Mouse (Mus musculus): ENCODE data around the gene 4930519G04Rik. TPM values are rescaled to one million over a fixed set of nuclear protein-coding genes. Genes with fewer than 3 reads are reported as not detected.
"Not testable (repeated sequence)": the region's sequence is repeated elsewhere in the genome, so short reads cannot be mapped to it uniquely, and the experiment has no call there.

4930519G04Rik gene
- polyA plus RNA-seq (2015; fragmentation: Nextera tagmentation; extraction: Ambion mirVana) = not detected in 2 replicates

DNA sequence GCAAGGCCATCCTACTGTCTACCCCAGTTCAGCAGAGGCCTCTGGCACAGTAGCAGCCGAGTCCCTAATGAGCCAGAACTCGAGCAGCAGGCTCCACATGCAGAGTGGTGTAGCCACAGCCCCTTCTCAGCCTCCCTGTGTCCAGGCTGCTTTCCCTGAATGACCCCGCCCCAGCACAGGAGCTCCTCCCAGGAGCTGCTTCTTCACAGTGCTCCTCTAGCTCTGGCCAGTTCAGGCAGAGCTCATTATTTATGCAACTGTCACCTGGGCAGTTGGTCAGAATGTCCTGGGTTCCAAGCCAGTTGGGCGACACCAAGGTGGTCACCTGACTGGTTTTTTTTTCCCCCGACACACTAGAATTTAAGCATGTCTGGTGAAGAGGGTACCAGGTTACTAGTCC is at the start of gene 4930519G04Rik:
Gene 4930519G04Rik (plus strand): TSS at position 301 of the 400 bp plus-strand sequence.
- not testable (repeated sequence) for H3K4me3 ChIP-seq (replicated peaks); H3K27ac ChIP-seq; ATAC-seq; H3K4me1 ChIP-seq (replicated peaks); H3K36me3 ChIP-seq; H3K9me3 ChIP-seq; H3K9ac ChIP-seq; H3K4me2 ChIP-seq (replicated peaks); H3K27me3 ChIP-seq (replicated peaks)
- 76% methylated on average over 3 of the region's 5 CpGs for WGBS

DNA sequence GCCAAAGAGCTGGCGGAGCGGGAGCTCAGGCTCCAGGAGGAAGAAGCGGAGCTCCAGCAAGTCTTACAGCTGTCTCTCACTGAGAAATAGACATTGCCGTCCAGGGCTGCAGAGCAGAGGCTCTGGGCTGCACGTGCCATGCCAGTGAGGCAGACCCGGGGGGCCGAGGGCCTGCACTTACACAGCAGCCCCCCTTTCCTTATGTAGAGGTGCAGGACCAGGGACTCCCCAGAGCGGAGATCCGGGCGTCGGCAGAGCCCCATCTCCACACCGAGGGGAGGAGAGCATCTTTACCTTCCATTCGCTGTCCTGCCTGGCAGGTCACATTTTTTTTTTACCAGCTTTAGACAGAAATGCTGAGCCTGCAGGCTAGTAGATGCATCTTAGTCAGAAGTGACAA is 49.1 kb upstream of the 4930519G04Rik start:
- H3K4me1 ChIP-seq (replicated peaks) = no peaks in the 10 kb centered on the region; the same call in 1 of the 2 replicates
- H3K36me3 ChIP-seq = peaks cover 33% of the 10 kb centered on the region
- no peak overlapping the region for H3K9ac ChIP-seq
- H3K4me3 ChIP-seq (replicated peaks) = no peak overlapping the region
- WGBS = 86% methylated on average over 13 of the region's 13 CpGs
- no peak overlapping the region for H3K4me2 ChIP-seq (replicated peaks)
- H3K9me3 ChIP-seq = no peaks in the 10 kb centered on the region
- ATAC-seq = no peak
- H3K27me3 ChIP-seq (replicated peaks) = no peaks in the 10 kb centered on the region
- H3K27ac ChIP-seq = no peak overlapping the region

DNA sequence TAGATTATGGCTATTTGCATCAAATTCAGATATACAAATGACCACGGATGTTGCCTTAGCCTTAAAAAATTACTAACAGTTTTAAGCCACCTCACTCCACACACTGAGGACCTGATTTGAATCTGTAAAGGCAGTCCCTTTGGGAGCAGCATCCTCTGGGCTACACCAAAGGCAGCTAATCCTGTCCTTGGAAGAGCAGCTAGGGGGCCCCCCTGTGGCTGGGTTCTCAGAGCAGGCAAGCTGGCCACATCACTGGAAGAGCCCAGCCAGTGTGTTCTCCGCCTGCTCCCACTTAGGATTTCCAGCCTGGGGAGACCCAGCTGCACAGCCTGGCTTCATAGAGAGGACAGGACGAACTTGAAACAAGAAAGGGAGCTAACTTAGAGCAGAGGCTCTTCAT is 48.5 kb upstream of the 4930519G04Rik start:
- Histone ChIP-seq H3K9ac (no peak overlapping the region), H3K36me3 (peaks cover 33% of the 10 kb centered on the region), H3K4me1 (replicated peaks) (no peaks in the 10 kb centered on the region; the same call in 1 of the 2 replicates), H3K27me3 (replicated peaks) (no peaks in the 10 kb centered on the region), H3K27ac (no peak overlapping the region), H3K4me3 (replicated peaks) (no peak overlapping the region), H3K4me2 (replicated peaks) (no peak overlapping the region), H3K9me3 (no peaks in the 10 kb centered on the region)
- no peak for ATAC-seq
- 56% methylated on average over 3 of the region's 3 CpGs for WGBS

DNA sequence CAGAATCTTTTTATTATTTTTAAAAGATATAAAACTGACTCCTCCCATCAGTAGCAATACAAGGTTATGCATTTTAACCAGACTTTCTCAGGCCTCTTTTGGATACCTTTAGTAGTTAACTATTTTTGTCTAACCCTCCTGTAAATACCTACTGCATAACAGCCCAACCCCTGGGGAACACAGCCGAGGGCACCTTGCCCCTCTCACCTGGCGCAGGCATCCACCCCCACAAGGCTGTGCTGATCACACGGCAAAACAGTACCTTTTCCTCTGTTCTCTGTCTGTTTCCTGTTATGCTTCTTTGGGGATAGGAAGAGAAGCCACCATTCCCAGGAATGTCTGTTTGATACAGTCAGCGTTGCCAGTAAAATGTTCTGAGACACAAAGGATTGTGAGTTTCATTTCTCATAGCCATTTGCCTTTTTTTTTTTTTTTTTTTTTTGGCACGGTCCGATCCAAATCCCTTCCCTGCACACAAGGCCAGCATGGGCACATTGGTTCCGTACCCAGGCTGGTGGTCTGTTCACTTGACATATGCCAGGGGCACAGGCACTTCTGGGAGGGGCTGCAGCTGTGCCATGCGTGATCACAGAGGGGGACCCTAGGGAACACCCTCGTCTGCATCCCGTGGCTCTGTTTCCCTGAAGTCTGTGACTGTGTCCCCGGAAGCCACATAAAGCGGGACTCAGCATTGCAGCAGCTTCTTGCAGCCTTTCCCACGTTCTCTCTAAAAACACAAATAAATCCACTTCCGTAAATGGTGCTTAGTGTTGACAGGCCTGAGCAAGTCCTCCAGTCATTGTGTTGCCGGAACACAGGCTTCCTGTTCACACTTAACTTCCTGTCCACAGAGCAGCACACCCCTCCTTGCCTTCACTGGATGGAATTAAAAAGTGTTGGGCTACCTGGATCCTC is 47.8 kb upstream of the 4930519G04Rik start:
- no peaks in the 10 kb centered on the region; the same call in 1 of the 2 replicates for H3K4me1 ChIP-seq (replicated peaks)
- no peaks in the 10 kb centered on the region for H3K9me3 ChIP-seq
- peak overlapping the region; percentile 60; the same call in 1 of the 2 replicates for H3K27ac ChIP-seq
- no peaks in the 10 kb centered on the region for H3K27me3 ChIP-seq (replicated peaks)
- ATAC-seq = no peak
- 70% methylated on average over 15 of the region's 15 CpGs for whole genome bisulfite sequencing
- no peak overlapping the region for H3K9ac ChIP-seq
- H3K4me2 ChIP-seq (replicated peaks) = no peak overlapping the region
- H3K4me3 ChIP-seq (replicated peaks) = no peak overlapping the region
- H3K36me3 ChIP-seq = peaks cover 30% of the 10 kb centered on the region

DNA sequence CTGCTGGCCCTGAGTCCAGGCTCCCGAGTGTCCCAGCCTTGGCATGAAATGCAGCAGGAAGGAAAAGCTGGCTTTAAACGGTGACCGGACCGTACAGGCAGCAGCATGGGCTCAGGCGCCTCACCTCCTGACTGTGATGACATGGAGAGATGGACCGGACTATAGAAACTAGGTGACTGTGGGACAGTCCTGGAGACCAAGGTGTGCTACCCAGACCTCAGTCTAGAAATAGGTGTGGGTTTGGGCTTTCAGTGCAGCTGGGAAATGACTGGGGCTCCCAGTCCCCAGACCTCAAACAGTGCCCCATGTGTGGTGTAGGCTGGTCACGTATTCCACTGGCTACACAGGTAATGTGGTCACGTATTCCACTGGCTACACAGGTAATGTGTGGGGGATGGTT is 46.8 kb upstream of the 4930519G04Rik start:
- no peak overlapping the region for H3K9ac ChIP-seq

DNA sequence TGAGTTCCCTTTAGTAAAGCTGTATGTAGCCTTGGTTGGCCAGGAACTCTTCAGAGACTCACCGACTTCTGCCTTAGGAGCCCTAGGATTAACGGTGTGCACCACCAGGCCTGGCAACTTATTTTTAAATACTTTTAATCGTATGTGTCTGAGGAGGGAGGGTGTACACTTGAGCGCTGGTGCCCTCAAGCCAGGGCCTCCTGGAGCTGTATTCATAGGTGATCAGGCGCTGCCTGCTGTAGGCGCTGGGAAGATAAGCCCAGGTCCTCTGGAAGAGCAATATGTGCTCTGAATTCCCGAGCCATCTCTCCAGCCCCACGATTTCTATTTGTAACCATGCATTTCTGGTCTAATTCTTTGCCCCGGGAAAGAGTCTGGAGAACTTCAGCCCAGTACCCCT is 46.4 kb upstream of the 4930519G04Rik start:
- WGBS = 58% methylated on average over 9 of the region's 9 CpGs

More for the DNA sequence above, 46.8 kb upstream of the 4930519G04Rik start:
- Histone ChIP-seq H3K4me2 (replicated peaks) (no peak overlapping the region), H3K9me3 (no peaks in the 10 kb centered on the region), H3K27ac (no peak overlapping the region), H3K36me3 (peaks cover 28% of the 10 kb centered on the region), H3K4me1 (replicated peaks) (no peaks in the 10 kb centered on the region; the same call in 1 of the 2 replicates), H3K27me3 (replicated peaks) (no peaks in the 10 kb centered on the region), H3K4me3 (replicated peaks) (no peak overlapping the region)
- no peak for ATAC-seq
- WGBS = 89% methylated on average over 8 of the region's 8 CpGs

DNA sequence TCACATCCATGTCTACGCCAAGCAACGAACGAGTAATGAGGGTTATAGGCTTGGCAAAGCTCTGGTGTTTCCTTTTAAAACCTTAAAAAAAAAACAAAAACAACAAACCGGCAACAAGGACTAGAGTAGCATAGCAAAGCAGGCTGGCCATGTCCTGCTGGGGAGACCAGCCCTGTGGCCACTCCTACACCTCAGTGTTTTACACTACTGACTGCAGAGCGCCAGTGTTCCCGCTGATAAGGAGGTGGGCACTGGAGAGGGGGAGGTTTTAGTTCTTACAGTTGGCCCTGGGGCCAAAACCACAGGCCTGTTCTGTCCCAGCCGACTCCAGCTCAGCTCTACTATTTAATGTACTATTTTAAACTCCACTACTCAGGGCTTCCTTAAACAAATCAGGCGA is 46.0 kb upstream of the 4930519G04Rik start:
- H3K9me3 ChIP-seq = no peaks in the 10 kb centered on the region
- peaks cover 24% of the 10 kb centered on the region for H3K36me3 ChIP-seq
- no peak overlapping the region for H3K27ac ChIP-seq
- no peaks in the 10 kb centered on the region; the same call in 1 of the 2 replicates for H3K4me1 ChIP-seq (replicated peaks)
- H3K4me2 ChIP-seq (replicated peaks) = no peak overlapping the region
- WGBS = 41% methylated on average over 8 of the region's 8 CpGs
- H3K4me3 ChIP-seq (replicated peaks) = no peak overlapping the region
- no peak; the same call in 1 of the 2 replicates for ATAC-seq
- H3K9ac ChIP-seq = no peak overlapping the region
- H3K27me3 ChIP-seq (replicated peaks) = no peaks in the 10 kb centered on the region

More for the DNA sequence above, 46.4 kb upstream of the 4930519G04Rik start:
- Histone ChIP-seq H3K4me1 (replicated peaks) (no peaks in the 10 kb centered on the region; the same call in 1 of the 2 replicates), H3K4me2 (replicated peaks) (no peak overlapping the region), H3K9ac (no peak overlapping the region), H3K4me3 (replicated peaks) (no peak overlapping the region), H3K27ac (no peak overlapping the region), H3K9me3 (no peaks in the 10 kb centered on the region), H3K36me3 (peaks cover 24% of the 10 kb centered on the region), H3K27me3 (replicated peaks) (no peaks in the 10 kb centered on the region)
- ATAC-seq = no peak

DNA sequence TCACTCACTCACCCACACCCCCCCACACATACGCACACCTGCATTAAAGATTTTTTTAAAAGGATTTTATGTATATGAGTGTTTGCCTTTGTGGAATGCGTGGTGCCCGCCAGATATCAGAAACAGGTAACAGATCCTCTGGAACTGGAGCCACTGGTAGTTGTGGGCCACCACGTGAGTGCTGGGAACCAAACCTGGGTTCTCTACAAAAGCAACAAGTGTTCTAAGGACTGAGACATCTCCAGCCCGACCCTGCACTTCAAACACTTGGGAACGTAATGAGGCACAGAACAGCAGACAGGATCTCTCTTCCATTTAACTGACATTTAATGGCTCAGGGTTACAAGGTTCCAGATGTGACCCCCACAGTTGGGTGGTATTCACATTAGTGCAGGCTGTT is 45.6 kb upstream of the 4930519G04Rik start:
- peaks cover 2% of the 10 kb centered on the region; the same call in 1 of the 2 replicates for H3K4me1 ChIP-seq (replicated peaks)
- peaks cover 20% of the 10 kb centered on the region for H3K36me3 ChIP-seq
- WGBS = 73% methylated on average over 6 of the region's 6 CpGs
- H3K4me3 ChIP-seq (replicated peaks) = no peak overlapping the region
- no peak overlapping the region for H3K27ac ChIP-seq
- H3K9ac ChIP-seq = no peak overlapping the region
- no peaks in the 10 kb centered on the region for H3K9me3 ChIP-seq
- H3K27me3 ChIP-seq (replicated peaks) = no peaks in the 10 kb centered on the region
- no peak overlapping the region for H3K4me2 ChIP-seq (replicated peaks)
- no peak for ATAC-seq

DNA sequence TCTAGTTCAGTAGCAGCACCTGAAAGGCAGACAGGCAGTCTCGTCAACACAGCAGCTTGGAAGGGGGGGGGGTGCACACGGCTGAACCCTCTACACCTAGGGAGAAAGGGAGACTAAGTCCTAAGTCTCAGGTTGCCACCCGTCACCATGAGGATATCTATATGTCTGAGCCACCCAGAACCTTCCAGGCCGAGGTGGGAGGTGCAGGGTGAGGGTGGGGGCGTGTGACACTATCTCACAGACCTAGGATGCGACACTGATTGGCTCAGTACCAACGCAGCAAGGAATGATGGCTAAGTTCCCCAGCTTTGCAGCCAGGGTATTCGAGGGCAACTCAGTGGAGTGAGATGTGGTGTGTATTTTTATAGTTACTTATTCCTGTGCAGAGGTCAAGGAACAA is 45.1 kb upstream of the 4930519G04Rik start:
- peaks cover 16% of the 10 kb centered on the region for H3K36me3 ChIP-seq
- H3K27ac ChIP-seq = no peak overlapping the region
- no peaks in the 10 kb centered on the region for H3K27me3 ChIP-seq (replicated peaks)
- no peak for ATAC-seq
- H3K9ac ChIP-seq = no peak overlapping the region
- no peaks in the 10 kb centered on the region for H3K9me3 ChIP-seq
- H3K4me3 ChIP-seq (replicated peaks) = no peak overlapping the region
- WGBS = 87% methylated on average over 8 of the region's 8 CpGs
- peaks cover 2% of the 10 kb centered on the region; the same call in 1 of the 2 replicates for H3K4me1 ChIP-seq (replicated peaks)
- no peak overlapping the region for H3K4me2 ChIP-seq (replicated peaks)

DNA sequence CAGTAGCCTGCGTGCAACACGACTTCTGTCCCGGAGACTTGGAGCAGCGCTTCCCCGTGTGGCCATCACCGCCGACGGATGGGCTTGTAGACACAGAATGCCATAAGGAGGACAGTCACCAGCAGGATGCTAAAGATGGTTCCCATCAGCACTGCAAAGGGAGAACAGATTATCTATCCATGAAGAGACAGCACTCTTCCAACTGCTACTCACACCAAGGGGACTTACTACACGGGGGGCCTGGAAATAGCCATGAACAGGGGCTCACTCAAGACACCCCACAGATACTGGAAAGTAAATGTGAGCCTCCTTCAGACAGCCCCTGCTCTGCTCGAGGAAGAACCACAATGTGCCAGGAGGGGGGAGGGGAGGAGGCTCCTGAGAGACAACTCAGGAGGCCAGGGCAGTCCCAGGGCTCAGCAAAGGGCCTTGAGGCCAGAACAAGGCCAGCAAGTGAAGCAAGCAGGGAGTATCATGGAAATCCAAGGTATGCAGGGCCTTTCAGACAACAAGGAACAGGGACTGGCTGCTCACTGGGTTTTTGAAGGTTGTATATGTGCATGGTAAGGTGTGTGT is 44.2 kb upstream of the 4930519G04Rik start:
- Histone ChIP-seq H3K27me3 (replicated peaks) (no peaks in the 10 kb centered on the region), H3K4me1 (replicated peaks) (peaks cover 2% of the 10 kb centered on the region; the same call in 1 of the 2 replicates), H3K9ac (no peak overlapping the region), H3K4me3 (replicated peaks) (no peak overlapping the region), H3K27ac (no peak overlapping the region), H3K4me2 (replicated peaks) (no peak overlapping the region), H3K9me3 (no peaks in the 10 kb centered on the region), H3K36me3 (peaks cover 11% of the 10 kb centered on the region)
- WGBS = 78% methylated on average over 10 of the region's 10 CpGs
- ATAC-seq = no peak

DNA sequence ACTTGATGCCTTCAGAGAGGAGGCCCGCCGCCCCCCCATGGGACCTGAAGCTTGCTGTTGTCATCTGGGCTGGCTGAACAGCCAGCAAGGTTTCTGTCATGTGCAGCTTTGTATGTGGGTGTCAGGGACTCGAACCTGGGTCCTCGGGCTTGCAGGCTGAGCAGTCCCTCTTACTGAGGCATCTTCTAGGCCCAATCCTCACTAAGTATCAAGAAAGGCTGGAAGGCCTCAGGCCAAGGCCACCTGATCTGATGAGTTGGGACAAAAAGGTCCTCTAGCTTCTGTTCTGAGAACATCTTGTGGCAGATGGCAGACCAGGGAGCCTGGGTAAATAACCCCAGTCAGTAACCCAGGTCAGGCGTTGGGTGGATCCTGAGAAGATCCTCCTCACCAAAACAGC is 43.6 kb upstream of the 4930519G04Rik start:
- no peaks in the 10 kb centered on the region for H3K27me3 ChIP-seq (replicated peaks)
- H3K4me1 ChIP-seq (replicated peaks) = peaks cover 2% of the 10 kb centered on the region; the same call in 1 of the 2 replicates
- no peak overlapping the region for H3K9ac ChIP-seq
- 92% methylated on average over 5 of the region's 5 CpGs for WGBS
- H3K27ac ChIP-seq = no peak overlapping the region
- H3K9me3 ChIP-seq = no peaks in the 10 kb centered on the region
- no peak overlapping the region for H3K4me2 ChIP-seq (replicated peaks)
- ATAC-seq = no peak
- H3K4me3 ChIP-seq (replicated peaks) = no peak overlapping the region
- peaks cover 8% of the 10 kb centered on the region for H3K36me3 ChIP-seq

DNA sequence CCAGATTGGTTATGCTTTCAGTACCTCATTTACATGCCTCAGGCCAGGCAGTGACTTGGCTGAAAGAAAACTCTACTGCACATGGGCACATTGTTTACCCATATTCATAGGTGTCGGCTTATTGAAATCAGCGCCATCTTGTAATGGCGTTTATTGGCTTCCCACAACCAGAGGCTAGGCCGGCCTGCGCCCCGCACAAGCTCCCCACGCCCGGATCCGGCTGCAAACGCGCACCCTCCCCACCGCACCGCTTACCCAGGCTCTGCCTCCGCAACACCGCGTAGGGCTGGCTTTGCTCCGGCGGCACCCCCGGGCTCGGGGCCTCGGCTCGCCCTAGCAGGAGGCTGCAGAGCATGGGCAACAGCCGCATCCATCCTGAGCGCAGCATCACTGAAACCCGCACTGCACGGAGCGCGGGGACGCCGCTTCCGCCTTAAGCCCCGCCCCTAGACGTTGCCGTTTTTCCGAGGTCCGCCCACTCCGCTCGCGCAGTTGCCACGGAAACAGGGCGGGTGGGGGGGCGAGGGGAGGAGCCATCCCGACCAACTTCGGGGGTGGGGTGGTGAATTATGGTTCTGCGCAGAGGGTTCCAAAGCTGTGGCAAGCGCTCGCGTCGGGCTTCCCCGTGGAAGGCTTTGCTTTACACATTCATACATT is 39.8 kb upstream of the 4930519G04Rik start:
- Histone ChIP-seq H3K4me1 (replicated peaks) (peaks cover 2% of the 10 kb centered on the region; the same call in 1 of the 2 replicates), H3K27ac (peak overlapping the region; percentile 75), H3K9ac (peak overlapping the region; percentile 71), H3K27me3 (replicated peaks) (no peaks in the 10 kb centered on the region), H3K9me3 (no peaks in the 10 kb centered on the region), H3K4me2 (replicated peaks) (peak overlapping the region; percentile 66), H3K4me3 (replicated peaks) (peak overlapping the region; percentile 71), H3K36me3 (0 out of 2 replicates have a peak, but pooled peaks cover 2% of the 10 kb centered on the region)
- peak; percentile 96 for ATAC-seq
- WGBS = under 1% methylated on average over 50 of the region's 50 CpGs

Measured in intestine, embryonic 15.5 days (tissue).